Mouse (Mus musculus): Measurements from ENCODE around the gene Heg1. TPM values are rescaled to one million over a fixed set of nuclear protein-coding genes. Genes with fewer than 3 reads are reported as not detected.
A peak's percentile ranks its signal among the peaks of the same experiment; 100 is the strongest.

Heg1 gene
- polyA plus RNA-seq, 1 experiment from 2014 or later: 16.1 TPM

DNA sequence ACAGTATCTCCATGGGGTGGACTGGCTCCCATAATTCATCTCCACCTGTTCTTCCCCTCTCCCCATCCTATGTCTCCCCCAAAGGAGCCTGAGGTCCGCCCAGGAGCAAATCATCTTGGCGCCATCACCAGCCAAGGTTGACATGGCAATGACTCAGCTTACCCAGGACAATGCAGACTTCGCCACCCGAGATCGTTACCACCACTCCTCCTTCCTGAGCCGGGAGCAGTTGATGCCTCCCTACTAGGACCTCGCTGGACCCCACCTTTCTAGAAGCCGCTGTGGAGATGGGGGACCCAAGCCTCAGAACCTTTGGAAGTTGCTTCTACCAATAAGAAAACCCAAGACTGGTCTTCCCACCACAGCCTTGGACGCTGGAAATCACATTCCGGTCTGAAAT lies 21.3 kb upstream of the Heg1 start:
- 94% methylated on average over 10 of the region's 10 CpGs for WGBS

DNA sequence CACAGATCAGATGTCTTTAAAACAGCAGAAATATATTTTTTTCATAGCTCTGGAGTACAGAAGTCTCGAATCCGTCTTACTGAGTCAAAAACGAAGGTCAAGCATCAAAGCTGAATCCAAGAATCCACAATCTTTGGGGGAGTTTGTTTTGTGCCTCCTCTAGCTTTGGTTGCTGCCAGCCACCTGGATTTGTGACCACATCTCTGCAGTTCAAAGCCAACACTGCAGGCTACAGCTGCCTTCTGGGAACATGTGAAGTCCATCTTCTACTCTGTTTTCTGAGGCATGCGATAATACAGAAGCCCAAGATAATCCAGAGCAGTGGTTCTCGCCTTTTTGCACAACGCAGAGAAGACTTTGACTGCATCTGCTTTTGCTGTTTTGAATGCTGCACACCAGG lies 17.9 kb upstream of the Heg1 start:
- 70% methylated on average over 6 of the region's 6 CpGs for WGBS
- no peaks in the 10 kb centered on the region for H3K27me3 ChIP-seq (ENCODE audit: control insufficient read depth, insufficient read depth, low read length)

More for the DNA sequence above, 21.3 kb upstream of the Heg1 start:
- Histone ChIP-seq H3K27ac (ENCODE audit: low read length) (no peak overlapping the region), H3K4me1 (ENCODE audit: control insufficient read depth, insufficient read depth, low read length) (no peaks in the 10 kb centered on the region), H3K4me2 (ENCODE audit: low read depth, low read length) (no peak overlapping the region), H3K9ac (ENCODE audit: low read length) (no peak overlapping the region), H3K9me3 (replicated peaks; ENCODE audit: control insufficient read depth, low read length) (no peaks in the 10 kb centered on the region), H3K4me3 (replicated peaks; ENCODE audit: low read length) (no peak overlapping the region), H3K36me3 (ENCODE audit: control insufficient read depth, insufficient read depth, low read length) (no peaks in the 10 kb centered on the region), H3K27me3 (ENCODE audit: control insufficient read depth, insufficient read depth, low read length) (no peaks in the 10 kb centered on the region)
- ATAC-seq (ENCODE audit: insufficient read depth, low FRiP score): no peak

DNA sequence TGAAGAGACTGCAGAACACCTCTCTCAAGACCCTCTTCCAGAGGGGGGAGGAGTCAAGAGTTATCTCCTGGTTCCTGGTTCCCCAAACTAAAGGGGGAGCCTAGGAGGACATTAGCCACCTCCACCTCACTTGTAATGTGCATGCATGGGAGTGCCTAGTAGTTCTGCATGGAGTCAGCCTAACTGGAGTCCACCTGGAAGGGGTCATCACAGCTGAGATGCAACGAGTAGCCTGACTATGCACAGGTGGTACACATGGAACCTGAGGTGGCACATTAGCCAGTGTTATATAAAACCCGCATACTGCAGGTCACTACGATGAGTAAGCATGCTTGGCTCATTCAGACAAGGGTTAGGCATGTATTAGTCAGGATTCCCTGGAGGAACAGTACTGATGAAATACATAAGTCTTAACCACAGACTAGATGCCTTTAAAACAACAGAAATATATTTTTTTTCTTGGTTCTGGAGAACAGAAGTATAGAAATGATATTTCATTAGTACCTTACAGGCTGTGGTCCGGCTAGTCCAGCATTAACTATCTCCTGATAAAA lies 17.1 kb upstream of the Heg1 start:
- no peak overlapping the region for H3K27ac ChIP-seq (ENCODE audit: low read length)
- H3K9me3 ChIP-seq (replicated peaks; ENCODE audit: control insufficient read depth, low read length): no peaks in the 10 kb centered on the region
- no peak overlapping the region for H3K4me2 ChIP-seq (ENCODE audit: low read depth, low read length)
- peaks cover 6% of the 10 kb centered on the region for H3K4me1 ChIP-seq (ENCODE audit: control insufficient read depth, insufficient read depth, low read length)
- no peaks in the 10 kb centered on the region for H3K36me3 ChIP-seq (ENCODE audit: control insufficient read depth, insufficient read depth, low read length)
- no peak overlapping the region for H3K9ac ChIP-seq (ENCODE audit: low read length)
- ATAC-seq (ENCODE audit: insufficient read depth, low FRiP score): no peak
- no peaks in the 10 kb centered on the region for H3K27me3 ChIP-seq (ENCODE audit: control insufficient read depth, insufficient read depth, low read length)
- WGBS: 89% methylated on average over 4 of the region's 4 CpGs
- no peak overlapping the region for H3K4me3 ChIP-seq (replicated peaks; ENCODE audit: low read length)

More for the DNA sequence above, 17.9 kb upstream of the Heg1 start:
- Histone ChIP-seq H3K4me1 (ENCODE audit: control insufficient read depth, insufficient read depth, low read length) (peaks cover 6% of the 10 kb centered on the region), H3K9me3 (replicated peaks; ENCODE audit: control insufficient read depth, low read length) (no peaks in the 10 kb centered on the region), H3K4me2 (ENCODE audit: low read depth, low read length) (no peak overlapping the region), H3K4me3 (replicated peaks; ENCODE audit: low read length) (no peak overlapping the region), H3K36me3 (ENCODE audit: control insufficient read depth, insufficient read depth, low read length) (no peaks in the 10 kb centered on the region), H3K27ac (ENCODE audit: low read length) (no peak overlapping the region), H3K9ac (ENCODE audit: low read length) (no peak overlapping the region)
- ATAC-seq (ENCODE audit: insufficient read depth, low FRiP score): no peak

DNA sequence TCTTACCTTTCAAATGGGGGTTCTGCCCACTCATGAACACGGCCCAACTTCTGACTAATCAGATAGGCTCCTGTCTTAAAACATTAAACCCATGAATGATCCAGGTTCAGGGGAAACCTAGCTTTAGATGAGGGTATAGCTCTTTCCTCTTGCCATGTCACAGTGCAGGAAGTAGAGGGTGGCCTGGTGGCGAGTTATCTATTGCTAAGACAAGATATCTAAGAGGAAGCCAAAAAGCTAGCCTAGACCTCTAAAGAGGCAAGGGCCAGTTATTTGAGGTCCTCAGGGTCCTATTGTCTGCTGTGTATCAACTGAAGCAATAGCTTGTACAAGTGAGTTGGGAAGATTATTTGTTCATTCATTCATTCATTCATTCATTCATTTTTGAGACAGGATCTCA lies 15.7 kb upstream of the Heg1 start:
- no peaks in the 10 kb centered on the region for H3K27me3 ChIP-seq (ENCODE audit: control insufficient read depth, insufficient read depth, low read length)
- no peaks in the 10 kb centered on the region for H3K9me3 ChIP-seq (replicated peaks; ENCODE audit: control insufficient read depth, low read length)
- H3K9ac ChIP-seq (ENCODE audit: low read length): no peak overlapping the region
- H3K4me1 ChIP-seq (ENCODE audit: control insufficient read depth, insufficient read depth, low read length): peaks cover 6% of the 10 kb centered on the region
- no peak overlapping the region for H3K27ac ChIP-seq (ENCODE audit: low read length)
- whole genome bisulfite sequencing: 87% methylated on average over 2 of the region's 2 CpGs
- H3K4me3 ChIP-seq (replicated peaks; ENCODE audit: low read length): no peak overlapping the region
- no peak for ATAC-seq (ENCODE audit: insufficient read depth, low FRiP score)
- H3K36me3 ChIP-seq (ENCODE audit: control insufficient read depth, insufficient read depth, low read length): no peaks in the 10 kb centered on the region
- no peak overlapping the region for H3K4me2 ChIP-seq (ENCODE audit: low read depth, low read length)

DNA sequence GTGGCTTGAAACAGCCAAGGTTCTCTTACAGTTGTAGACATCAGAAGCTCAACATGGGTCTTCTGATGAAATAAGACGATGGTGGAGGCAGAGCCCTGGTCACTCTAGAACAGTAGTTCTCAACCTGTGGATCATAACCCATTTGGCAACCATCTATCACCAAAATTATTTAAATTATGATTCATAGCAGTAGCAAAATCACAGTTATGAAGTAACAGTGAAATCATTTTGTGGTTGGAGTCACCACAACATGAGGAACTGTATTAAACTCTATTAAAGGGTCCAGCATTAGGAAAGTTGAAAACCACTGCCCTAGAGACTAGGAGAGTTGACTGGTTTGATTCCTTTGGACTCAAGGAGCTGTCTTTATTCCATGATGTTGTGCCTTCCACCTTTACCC lies 15.1 kb upstream of the Heg1 start:
- H3K36me3 ChIP-seq (ENCODE audit: control insufficient read depth, insufficient read depth, low read length): no peaks in the 10 kb centered on the region
- no peak overlapping the region for H3K27ac ChIP-seq (ENCODE audit: low read length)
- no peak overlapping the region for H3K9ac ChIP-seq (ENCODE audit: low read length)
- no peak overlapping the region for H3K4me2 ChIP-seq (ENCODE audit: low read depth, low read length)
- H3K4me1 ChIP-seq (ENCODE audit: control insufficient read depth, insufficient read depth, low read length): peaks cover 6% of the 10 kb centered on the region
- no peaks in the 10 kb centered on the region for H3K9me3 ChIP-seq (replicated peaks; ENCODE audit: control insufficient read depth, low read length)
- WGBS: 89% methylated on average over 1 of the region's 1 CpGs
- H3K27me3 ChIP-seq (ENCODE audit: control insufficient read depth, insufficient read depth, low read length): no peaks in the 10 kb centered on the region
- no peak for ATAC-seq (ENCODE audit: insufficient read depth, low FRiP score)
- no peak overlapping the region for H3K4me3 ChIP-seq (replicated peaks; ENCODE audit: low read length)

DNA sequence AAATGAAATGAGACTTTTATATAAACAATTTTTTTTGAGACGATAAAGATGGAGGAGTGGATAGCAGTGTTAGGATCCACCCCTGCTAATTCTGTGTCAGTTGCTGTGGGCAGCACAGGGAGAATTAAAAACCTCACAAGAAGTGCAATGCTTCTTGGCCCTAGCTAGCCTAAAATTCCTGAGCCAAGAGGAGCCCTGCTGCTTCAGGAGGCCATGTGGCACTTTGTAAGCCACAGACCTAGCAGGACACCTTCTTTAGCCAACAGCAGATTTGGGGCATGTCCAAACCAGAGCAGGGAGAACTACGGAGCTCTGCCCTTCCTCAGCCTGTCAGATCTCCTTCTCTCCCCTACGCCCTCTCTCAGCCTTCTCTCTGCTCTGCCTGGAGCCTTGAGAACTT lies 13.8 kb upstream of the Heg1 start:
- H3K4me1 ChIP-seq (ENCODE audit: control insufficient read depth, insufficient read depth, low read length): peaks cover 6% of the 10 kb centered on the region
- H3K4me2 ChIP-seq (ENCODE audit: low read depth, low read length): no peak overlapping the region
- H3K36me3 ChIP-seq (ENCODE audit: control insufficient read depth, insufficient read depth, low read length): no peaks in the 10 kb centered on the region
- WGBS: 49% methylated on average over 3 of the region's 3 CpGs
- H3K27ac ChIP-seq (ENCODE audit: low read length): peak overlapping the region; percentile 85
- H3K4me3 ChIP-seq (replicated peaks; ENCODE audit: low read length): no peak overlapping the region
- H3K9ac ChIP-seq (ENCODE audit: low read length): peak overlapping the region; percentile 26; the same call in 1 of the 2 replicates
- no peaks in the 10 kb centered on the region for H3K27me3 ChIP-seq (ENCODE audit: control insufficient read depth, insufficient read depth, low read length)
- 0 out of 2 replicates have a peak, but pooled peaks have one; percentile 33 for ATAC-seq (ENCODE audit: insufficient read depth, low FRiP score)
- H3K9me3 ChIP-seq (replicated peaks; ENCODE audit: control insufficient read depth, low read length): no peaks in the 10 kb centered on the region

DNA sequence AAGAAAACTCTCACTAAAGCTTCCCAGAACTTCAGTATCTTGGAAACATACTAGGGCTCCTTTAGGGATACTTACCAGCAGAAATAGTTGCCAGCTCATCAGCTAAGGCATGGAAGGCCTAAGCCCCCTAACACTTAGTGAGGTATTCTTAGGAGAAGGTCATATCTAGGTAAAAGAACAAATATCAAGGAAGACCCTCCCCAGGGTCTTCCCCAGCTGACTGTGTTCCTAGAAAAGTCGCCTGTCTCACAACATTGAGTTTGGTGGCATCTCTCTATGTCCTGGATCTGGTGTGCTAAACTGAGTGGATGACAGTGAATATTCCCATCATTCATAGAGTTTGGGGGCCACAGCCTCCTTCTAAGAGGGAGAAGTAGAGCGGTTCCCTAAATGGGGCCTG lies 13.2 kb upstream of the Heg1 start:
- Histone ChIP-seq H3K9me3 (replicated peaks; ENCODE audit: control insufficient read depth, low read length) (no peaks in the 10 kb centered on the region), H3K27me3 (ENCODE audit: control insufficient read depth, insufficient read depth, low read length) (no peaks in the 10 kb centered on the region), H3K4me3 (replicated peaks; ENCODE audit: low read length) (no peak overlapping the region), H3K27ac (ENCODE audit: low read length) (peak overlapping the region; percentile 85), H3K4me2 (ENCODE audit: low read depth, low read length) (no peak overlapping the region), H3K36me3 (ENCODE audit: control insufficient read depth, insufficient read depth, low read length) (no peaks in the 10 kb centered on the region), H3K9ac (ENCODE audit: low read length) (peak overlapping the region; percentile 26; the same call in 1 of the 2 replicates), H3K4me1 (ENCODE audit: control insufficient read depth, insufficient read depth, low read length) (peaks cover 6% of the 10 kb centered on the region)
- WGBS: 84% methylated on average over 2 of the region's 2 CpGs
- ATAC-seq (ENCODE audit: insufficient read depth, low FRiP score): no peak

DNA sequence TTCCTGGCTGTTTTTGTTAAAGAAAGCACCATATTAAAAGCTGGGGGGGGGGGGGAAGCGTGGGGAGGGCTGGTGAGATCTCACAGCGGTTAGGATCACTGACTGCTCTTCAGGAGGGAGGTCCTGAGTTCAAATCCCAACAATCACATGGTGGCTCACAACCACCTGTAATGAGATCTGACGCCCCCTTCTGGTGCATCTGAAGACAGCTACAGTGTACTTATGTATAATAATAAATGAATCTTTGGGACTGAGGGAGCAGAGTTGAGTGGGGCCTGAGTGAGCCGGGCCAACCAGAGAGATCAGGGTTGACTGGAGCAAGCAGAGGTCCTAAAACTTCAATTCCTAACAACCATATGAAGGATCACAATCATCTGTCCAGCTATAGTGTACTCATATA lies 12.0 kb upstream of the Heg1 start:
- peaks cover 13% of the 10 kb centered on the region for H3K4me1 ChIP-seq (ENCODE audit: control insufficient read depth, insufficient read depth, low read length)
- no peak overlapping the region for H3K4me3 ChIP-seq (replicated peaks; ENCODE audit: low read length)
- no peaks in the 10 kb centered on the region for H3K36me3 ChIP-seq (ENCODE audit: control insufficient read depth, insufficient read depth, low read length)
- no peak overlapping the region for H3K4me2 ChIP-seq (ENCODE audit: low read depth, low read length)
- H3K27me3 ChIP-seq (ENCODE audit: control insufficient read depth, insufficient read depth, low read length): no peaks in the 10 kb centered on the region
- H3K9me3 ChIP-seq (replicated peaks; ENCODE audit: control insufficient read depth, low read length): no peaks in the 10 kb centered on the region
- ATAC-seq (ENCODE audit: insufficient read depth, low FRiP score): no peak
- no peak overlapping the region for H3K27ac ChIP-seq (ENCODE audit: low read length)
- 90% methylated on average over 4 of the region's 4 CpGs for WGBS
- no peak overlapping the region for H3K9ac ChIP-seq (ENCODE audit: low read length)

DNA sequence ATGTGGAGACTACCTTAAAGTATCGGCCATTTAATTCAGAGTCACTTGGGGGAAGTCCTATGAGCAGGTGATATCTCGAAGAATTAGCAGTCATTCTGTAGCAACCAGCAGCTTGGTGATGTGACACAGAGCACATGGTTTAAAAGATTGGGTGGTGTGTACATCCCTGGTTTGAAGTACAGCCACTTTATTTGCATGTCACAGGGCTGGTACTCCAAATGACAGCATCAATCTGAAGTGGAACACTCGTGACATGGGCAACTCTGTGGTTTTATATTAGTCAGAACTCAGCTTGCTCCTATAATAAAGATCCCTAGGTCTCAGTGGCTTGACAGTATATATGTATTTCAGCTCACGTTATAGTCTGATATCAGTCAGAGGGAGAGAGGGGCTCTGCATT lies 11.5 kb upstream of the Heg1 start:
- 90% methylated on average over 4 of the region's 4 CpGs for WGBS

More for the DNA sequence above, 11.5 kb upstream of the Heg1 start:
- Histone ChIP-seq H3K4me1 (ENCODE audit: control insufficient read depth, insufficient read depth, low read length) (peaks cover 13% of the 10 kb centered on the region), H3K9ac (ENCODE audit: low read length) (no peak overlapping the region), H3K4me2 (ENCODE audit: low read depth, low read length) (no peak overlapping the region), H3K27ac (ENCODE audit: low read length) (no peak overlapping the region), H3K27me3 (ENCODE audit: control insufficient read depth, insufficient read depth, low read length) (no peaks in the 10 kb centered on the region), H3K9me3 (replicated peaks; ENCODE audit: control insufficient read depth, low read length) (no peaks in the 10 kb centered on the region), H3K4me3 (replicated peaks; ENCODE audit: low read length) (no peak overlapping the region), H3K36me3 (ENCODE audit: control insufficient read depth, insufficient read depth, low read length) (no peaks in the 10 kb centered on the region)
- ATAC-seq (ENCODE audit: insufficient read depth, low FRiP score): no peak

All from stomach, embryonic 16.5 days (tissue).